Mouse (Mus musculus) hindbrain, embryonic 14.5 days (tissue): Measurements from ENCODE around the gene Elovl6. TPM values are rescaled to one million over a fixed set of nuclear protein-coding genes. Genes with fewer than 3 reads are reported as not detected.

ENCODE experiments used
- ATAC-seq: fragments of 200-750 bp; cut with Nextera tagmentation; 2 replicates; pipeline ENCODE4 v1.8.0; 2017; ENCODE audit warnings: moderate number of reproducible peaks, mild to moderate bottlenecking, moderate TSS enrichment, moderate library complexity; ENCODE audit not compliant: low FRiP score
- DNase-seq: peaks from one replicate; pipeline ENCODE4 v3.0.0-alpha.2; 2015; ENCODE audit warnings: low spot score
- H3K27ac ChIP-seq: fragments of 300-500 bp; sonication (generic); 2 replicates; pipeline ENCODE4 v1.5.1; 2014; ENCODE audit warnings: mild to moderate bottlenecking, moderate library complexity
- H3K27me3 ChIP-seq: fragments of 300-500 bp; sonication (generic); 2 replicates; pipeline ENCODE4 v1.6.1; 2014; ENCODE audit warnings: mild to moderate bottlenecking, low read length, mixed read lengths; ENCODE audit not compliant: control insufficient read depth, insufficient read depth
- H3K36me3 ChIP-seq: fragments of 300-500 bp; sonication (generic); replicated peaks from 2 replicates; pipeline ENCODE4 v1.6.1; 2014; ENCODE audit not compliant: control insufficient read depth, insufficient read depth
- H3K4me1 ChIP-seq: fragments of 300-500 bp; sonication (generic); replicated peaks from 2 replicates; pipeline ENCODE4 v1.6.1; 2014; ENCODE audit warnings: antibody characterized with exemption, low read length, mixed read lengths; ENCODE audit not compliant: control insufficient read depth, insufficient read depth
- H3K4me2 ChIP-seq: fragments of 300-500 bp; sonication (generic); replicated peaks from 2 replicates; pipeline ENCODE4 v1.6.1; 2014; ENCODE audit warnings: mild to moderate bottlenecking, moderate library complexity
- H3K4me3 ChIP-seq: fragments of 300-500 bp; sonication (generic); replicated peaks from 2 replicates; pipeline ENCODE4 v1.5.1; 2014; ENCODE audit warnings: mild to moderate bottlenecking, low read length
- H3K9ac ChIP-seq: fragments of 300-500 bp; sonication (generic); 2 replicates; pipeline ENCODE4 v1.6.1; 2014
- H3K9me3 ChIP-seq: fragments of 300-500 bp; sonication (generic); 2 replicates; pipeline ENCODE4 v1.6.1; 2016; ENCODE audit warnings: low read length; ENCODE audit not compliant: control insufficient read depth
- WGBS: fragments of 180-500 bp; shearing (Covaris S2); extraction: QIAGEN DNeasy Blood & Tissue Kit; methylation state at CpG from one replicate; pipeline ENCODE4 v1.1.7; 2014; 5-methylcytosine and 5-hydroxymethylcytosine counted together
- polyA plus RNA-seq: library from polyadenylated mRNA; unstranded; fragments of >200 nt; fragmentation: Nextera tagmentation; extraction: Ambion mirVana; gene quantifications from 2 replicates; pipeline ENCODE4 v1.2.1, GENCODE M21; 2014

The Elovl6 gene
- polyA plus RNA-seq, 1 experiment from 2014 or later, result 27.5 TPM

DNA sequence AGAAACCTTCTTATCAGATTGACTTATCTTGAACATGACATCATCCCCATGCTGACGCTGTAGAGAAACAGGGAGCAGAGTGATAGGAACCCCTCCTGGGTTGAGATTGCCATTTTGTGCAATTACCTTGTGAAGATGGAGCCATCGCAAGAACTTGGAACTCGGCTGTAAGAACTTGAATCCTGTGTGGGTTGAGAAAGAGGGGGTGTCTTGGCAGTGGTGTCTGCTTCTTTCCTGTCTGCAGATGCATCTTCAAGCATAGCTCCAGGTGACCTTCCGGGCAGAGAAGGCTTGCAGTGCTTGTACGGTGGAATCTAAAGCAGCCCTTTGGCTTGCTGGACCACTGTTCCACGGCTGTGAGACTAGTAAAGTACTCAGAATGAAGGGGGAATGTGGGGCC, 63.9 kb downstream of the Elovl6 start:
- H3K27ac ChIP-seq, result no peak overlapping the region
- H3K4me3 ChIP-seq, result no peak overlapping the region
- H3K4me1 ChIP-seq, result 0 out of 2 replicates have a peak, but pooled peaks cover 1% of the 10 kb centered on the region
- DNase-seq, result no peak
- WGBS, result 93% methylated on average over 6 of the region's 6 CpGs
- no peak overlapping the region for H3K4me2 ChIP-seq
- ATAC-seq, result no peak
- no peaks in the 10 kb centered on the region for H3K9me3 ChIP-seq
- H3K9ac ChIP-seq, result no peak overlapping the region
- H3K36me3 ChIP-seq, result no peaks in the 10 kb centered on the region
- no peaks in the 10 kb centered on the region for H3K27me3 ChIP-seq

DNA sequence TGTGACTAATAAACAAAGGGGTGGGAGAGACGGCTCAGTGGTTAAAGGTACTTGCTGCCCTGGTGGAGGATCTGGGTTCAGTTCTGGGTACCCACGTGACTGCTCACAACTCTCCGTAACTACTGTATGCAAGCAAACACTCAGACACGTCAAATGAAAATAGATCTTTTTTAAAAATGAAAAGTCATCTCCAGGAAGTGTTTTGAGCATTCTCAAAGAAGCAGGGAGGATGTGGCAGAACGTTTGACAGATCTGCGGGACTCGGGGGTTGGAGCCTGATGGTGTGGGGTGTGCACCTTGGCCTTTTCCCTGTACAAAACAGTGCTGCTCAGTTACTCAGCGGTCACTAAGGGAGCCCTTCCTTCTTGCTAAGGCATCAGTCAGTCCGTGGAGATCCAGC, 70.1 kb downstream of the Elovl6 start:
- Histone ChIP-seq H3K9ac (no peak overlapping the region), H3K36me3 (no peaks in the 10 kb centered on the region), H3K4me3 (no peak overlapping the region), H3K27ac (no peak overlapping the region), H3K9me3 (no peaks in the 10 kb centered on the region), H3K4me1 (peaks cover 4% of the 10 kb centered on the region; the same call in 1 of the 2 replicates), H3K27me3 (no peaks in the 10 kb centered on the region), H3K4me2 (no peak overlapping the region)
- DNase-seq (no peak), ATAC-seq (no peak)
- WGBS, result 85% methylated on average over 9 of the region's 9 CpGs

DNA sequence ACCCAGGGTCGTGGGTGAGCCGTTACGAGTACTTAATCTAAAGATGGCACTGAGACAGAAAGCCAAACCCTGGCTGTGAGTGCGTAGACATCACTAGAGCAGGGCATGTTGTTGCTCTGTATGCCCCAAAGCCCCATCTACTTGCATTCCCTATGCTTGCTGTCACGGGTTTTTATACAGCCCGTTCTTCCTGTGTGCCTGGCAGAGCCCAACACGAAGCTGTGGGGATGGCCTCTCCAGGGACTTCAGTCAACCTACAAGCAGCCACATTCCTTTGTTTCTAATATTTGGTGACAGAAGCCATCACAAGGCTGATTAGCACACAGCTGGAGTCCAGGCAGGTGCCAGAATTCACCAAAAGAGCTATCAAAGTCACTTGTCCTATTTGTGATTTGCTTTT, 73.3 kb downstream of the Elovl6 start:
- WGBS, result 42% methylated on average over 7 of the region's 7 CpGs
- DNase-seq, result no peak
- H3K27me3 ChIP-seq, result no peaks in the 10 kb centered on the region
- no peak overlapping the region for H3K4me2 ChIP-seq
- H3K36me3 ChIP-seq, result peaks cover 4% of the 10 kb centered on the region
- H3K4me3 ChIP-seq, result no peak overlapping the region
- no peaks in the 10 kb centered on the region for H3K9me3 ChIP-seq
- no peak overlapping the region for H3K27ac ChIP-seq
- no peak overlapping the region for H3K9ac ChIP-seq
- peaks cover 4% of the 10 kb centered on the region; the same call in 1 of the 2 replicates for H3K4me1 ChIP-seq
- ATAC-seq, result peak; percentile 53

DNA sequence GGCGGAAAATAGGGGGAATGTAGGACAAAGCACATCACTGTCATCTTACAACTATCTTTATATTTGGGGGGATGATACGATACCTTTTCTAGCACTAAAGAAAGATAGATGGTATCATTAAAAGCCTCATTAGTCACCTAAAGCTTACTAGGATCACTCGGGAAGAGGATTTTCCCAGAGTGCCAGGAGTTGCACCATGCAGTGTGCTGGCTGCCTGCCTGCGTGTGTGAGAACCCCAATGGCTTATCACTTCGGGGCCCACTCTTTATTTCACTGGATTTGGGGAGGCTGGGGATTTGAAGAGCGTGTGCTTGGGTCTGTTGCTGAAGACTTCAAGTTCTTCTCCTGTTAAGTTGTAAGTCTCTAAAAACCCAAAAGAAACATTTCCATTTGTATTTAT, 73.8 kb downstream of the Elovl6 start:
- H3K9me3 ChIP-seq, result no peaks in the 10 kb centered on the region
- peaks cover 4% of the 10 kb centered on the region; the same call in 1 of the 2 replicates for H3K4me1 ChIP-seq
- H3K36me3 ChIP-seq, result peaks cover 4% of the 10 kb centered on the region
- DNase-seq, result no peak
- H3K4me2 ChIP-seq, result no peak overlapping the region
- WGBS, result 34% methylated on average over 6 of the region's 6 CpGs
- no peak overlapping the region for H3K27ac ChIP-seq
- ATAC-seq, result no peak
- H3K27me3 ChIP-seq, result no peaks in the 10 kb centered on the region
- H3K4me3 ChIP-seq, result no peak overlapping the region
- H3K9ac ChIP-seq, result no peak overlapping the region

DNA sequence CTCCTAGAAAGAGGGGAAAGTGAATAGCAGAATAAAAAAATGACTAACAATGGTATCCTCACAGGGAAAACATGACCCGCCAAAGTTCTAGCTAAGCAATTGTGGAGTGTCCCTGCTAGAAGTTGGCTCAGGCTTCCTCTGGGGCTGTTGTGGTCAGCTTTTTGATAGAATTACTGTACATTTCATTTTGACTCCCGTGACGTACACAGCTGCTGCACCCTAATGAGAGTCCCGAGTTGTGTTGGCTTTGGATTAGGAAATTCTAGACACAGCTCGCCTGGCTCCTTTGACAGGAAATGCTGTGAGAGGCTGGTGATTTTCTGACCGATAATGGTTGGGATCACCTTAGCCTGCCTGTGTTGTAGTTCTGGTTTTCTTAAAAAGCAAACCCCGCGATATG, 79.5 kb downstream of the Elovl6 start:
- H3K9ac ChIP-seq, result no peak overlapping the region
- H3K4me1 ChIP-seq, result 0 out of 2 replicates have a peak, but pooled peaks cover 8% of the 10 kb centered on the region
- 86% methylated on average over 8 of the region's 8 CpGs for WGBS
- H3K36me3 ChIP-seq, result peaks cover 4% of the 10 kb centered on the region
- H3K9me3 ChIP-seq, result no peaks in the 10 kb centered on the region
- no peak overlapping the region for H3K27ac ChIP-seq
- H3K4me3 ChIP-seq, result no peak overlapping the region
- DNase-seq, result no peak
- no peak for ATAC-seq
- H3K27me3 ChIP-seq, result no peaks in the 10 kb centered on the region
- H3K4me2 ChIP-seq, result no peak overlapping the region

DNA sequence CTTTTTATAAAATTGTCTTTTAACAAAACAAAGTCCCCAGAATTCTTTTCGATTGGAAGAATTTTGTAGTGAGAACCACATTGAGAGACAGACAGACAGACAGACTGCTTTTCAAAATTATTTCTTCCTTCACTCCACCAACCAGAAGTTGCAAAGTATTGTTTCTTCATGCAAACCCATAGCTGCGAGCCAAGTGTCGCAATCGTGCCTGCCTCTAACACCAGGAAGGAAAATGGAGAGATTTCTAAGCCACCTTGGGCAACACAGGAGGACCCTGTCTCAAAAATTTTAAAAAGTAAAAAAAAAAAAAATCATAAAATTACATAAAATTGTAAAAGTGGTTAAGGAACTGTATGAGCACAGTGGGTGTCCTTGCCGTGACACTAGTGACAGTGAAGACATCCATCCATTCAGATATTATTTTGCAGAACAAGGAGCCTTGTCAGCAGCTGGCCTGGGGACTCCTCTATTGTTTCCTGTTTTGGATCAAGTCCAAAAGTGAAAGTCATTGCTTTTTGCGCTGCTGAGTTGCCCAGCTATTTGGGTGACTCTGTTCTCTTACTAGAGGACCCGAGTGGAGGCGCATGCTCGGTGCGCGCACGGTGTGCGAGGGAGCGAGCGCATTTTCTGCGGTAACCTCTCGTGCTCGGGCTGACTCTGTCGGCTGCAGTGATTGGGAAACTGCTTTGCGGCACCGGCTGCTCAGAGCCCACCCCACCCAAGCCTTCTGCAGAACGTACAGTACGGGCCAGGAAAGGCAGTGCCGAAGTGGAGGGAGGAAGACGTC, 80.3 kb downstream of the Elovl6 start:
- H3K27ac ChIP-seq, result no peak overlapping the region
- 70% methylated on average over 25 of the region's 25 CpGs for WGBS
- peak; percentile 47 for DNase-seq
- H3K4me1 ChIP-seq, result 0 out of 2 replicates have a peak, but pooled peaks cover 8% of the 10 kb centered on the region
- H3K4me3 ChIP-seq, result no peak overlapping the region
- peak; percentile 49; the same call in 1 of the 2 replicates for ATAC-seq
- H3K9me3 ChIP-seq, result no peaks in the 10 kb centered on the region
- H3K36me3 ChIP-seq, result peaks cover 4% of the 10 kb centered on the region
- peak overlapping the region; percentile 28 for H3K4me2 ChIP-seq
- no peaks in the 10 kb centered on the region for H3K27me3 ChIP-seq
- no peak overlapping the region for H3K9ac ChIP-seq

DNA sequence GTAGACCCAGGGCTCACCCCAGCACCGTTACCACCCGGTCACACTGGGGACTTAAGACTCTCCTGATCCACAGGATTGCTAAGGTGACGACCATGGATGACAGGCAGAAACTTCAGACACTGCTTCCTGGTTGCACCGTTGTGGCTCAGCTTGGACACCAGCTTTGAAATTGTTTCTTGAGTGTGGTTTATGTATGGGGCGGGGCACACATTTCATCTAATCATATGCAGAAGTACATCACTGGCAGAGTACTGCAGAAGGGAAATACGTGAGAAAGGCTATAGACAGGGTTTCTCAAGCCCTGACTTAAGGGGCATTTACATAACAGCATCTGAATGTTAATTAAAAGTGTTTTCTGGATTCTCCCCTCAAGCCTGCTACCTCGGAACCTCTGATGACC, 81.6 kb downstream of the Elovl6 start:
- DNase-seq, result no peak
- Histone ChIP-seq H3K9me3 (no peaks in the 10 kb centered on the region), H3K4me2 (no peak overlapping the region), H3K9ac (no peak overlapping the region), H3K4me3 (no peak overlapping the region), H3K27me3 (no peaks in the 10 kb centered on the region), H3K27ac (no peak overlapping the region), H3K36me3 (no peaks in the 10 kb centered on the region; the same call in 1 of the 2 replicates), H3K4me1 (0 out of 2 replicates have a peak, but pooled peaks cover 8% of the 10 kb centered on the region)
- no peak for ATAC-seq
- WGBS, result 87% methylated on average over 7 of the region's 7 CpGs

DNA sequence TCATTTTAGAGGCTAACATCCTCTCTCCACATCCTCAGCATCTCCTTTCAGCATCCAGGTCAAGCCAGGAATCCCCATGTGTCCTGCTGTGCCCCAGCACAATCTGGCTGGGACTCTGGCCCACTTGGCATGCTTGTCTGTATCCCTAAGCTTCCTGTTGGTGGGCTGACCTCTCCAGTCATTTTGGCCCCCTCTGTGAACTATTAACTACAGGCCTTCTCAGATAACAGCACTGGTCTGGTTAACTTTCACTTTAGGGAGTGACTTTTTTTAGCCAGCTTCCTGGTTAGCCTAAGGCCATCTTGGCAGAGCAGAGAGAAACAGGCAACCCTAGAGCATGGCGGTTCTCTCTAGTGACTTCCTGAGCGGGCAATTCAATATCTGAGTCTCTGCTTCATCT, 82.1 kb downstream of the Elovl6 start:
- Histone ChIP-seq H3K9ac (no peak overlapping the region), H3K4me1 (0 out of 2 replicates have a peak, but pooled peaks cover 8% of the 10 kb centered on the region), H3K9me3 (no peaks in the 10 kb centered on the region), H3K4me2 (no peak overlapping the region), H3K27ac (no peak overlapping the region), H3K36me3 (no peaks in the 10 kb centered on the region; the same call in 1 of the 2 replicates), H3K27me3 (no peaks in the 10 kb centered on the region), H3K4me3 (no peak overlapping the region)
- no peak for ATAC-seq
- 86% methylated on average over 2 of the region's 2 CpGs for WGBS
- no peak for DNase-seq

DNA sequence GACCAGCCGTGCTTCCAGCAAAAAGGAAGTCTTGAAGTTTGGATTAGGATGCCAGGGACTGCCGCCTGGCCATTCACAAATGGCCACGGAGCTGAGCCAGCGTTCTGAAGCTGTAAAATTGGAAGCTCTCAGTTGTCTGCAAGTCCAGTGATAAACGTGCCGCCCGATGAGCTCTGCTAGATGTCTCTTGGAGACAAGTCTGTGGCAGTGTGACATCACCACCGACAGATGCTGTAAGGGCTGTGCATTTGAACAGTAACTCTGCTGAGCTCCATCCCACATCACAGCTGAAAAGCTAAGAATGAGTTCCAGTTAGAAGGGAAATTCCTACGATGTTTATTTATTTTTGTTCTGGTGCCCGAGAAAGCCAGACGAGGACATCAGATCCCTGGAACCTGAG, 85.3 kb downstream of the Elovl6 start:
- Histone ChIP-seq H3K4me1 (0 out of 2 replicates have a peak, but pooled peaks cover 8% of the 10 kb centered on the region), H3K36me3 (no peaks in the 10 kb centered on the region), H3K9ac (no peak overlapping the region), H3K27ac (no peak overlapping the region), H3K4me3 (no peak overlapping the region), H3K4me2 (no peak overlapping the region), H3K9me3 (no peaks in the 10 kb centered on the region), H3K27me3 (no peaks in the 10 kb centered on the region)
- no peak for DNase-seq
- 92% methylated on average over 11 of the region's 11 CpGs for WGBS
- ATAC-seq, result no peak
